In the genomic region with DNA sequence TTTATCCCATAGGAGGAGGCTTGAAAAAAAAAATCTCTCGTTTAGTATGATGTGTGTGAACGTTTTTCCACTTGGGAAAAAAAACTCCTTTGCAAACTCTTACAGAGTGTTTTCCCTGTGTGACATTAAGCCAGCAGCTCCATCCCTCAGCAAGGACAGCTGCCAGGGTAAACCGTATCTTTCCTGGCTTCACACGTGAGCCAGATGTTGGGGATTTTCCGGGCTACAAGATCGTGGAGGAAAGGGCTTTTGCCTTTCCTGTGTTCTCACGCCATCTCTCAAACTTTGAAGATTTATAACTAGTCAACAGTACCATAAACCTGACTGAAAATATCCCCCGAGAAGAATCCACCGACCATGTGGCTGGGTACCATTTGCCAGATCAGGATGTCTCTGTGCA, we compare ENCODE assay signal across 19 mouse cellular contexts.
"Had no signal": no experiment of that assay in that cellular context is flagged by ENCODE, and none has a peak within 500 bp of the region (broad histone marks: within the 10 kb centered on the region; RNA-seq: fewer than 3 reads in every experiment).

No protein-coding gene starts in this region.

- DNase-seq: kidney, postnatal 36 days; layer of hippocampus, adult 9-11 months; lung, adult 2 months; lung, postnatal 10 days; retina, postnatal 1 day; right cerebral cortex, postnatal 4 days; spleen, adult 18-20 months; thymus, adult 2 months; thymus, postnatal 25 days had no signal

- H3K9ac ChIP-seq: limb, embryonic 13.5 days; liver, embryonic 15.5 days; midbrain, embryonic 12.5 days; neural tube, embryonic 13.5 days; stomach, embryonic 15.5 days had no signal

- H3K9me3 ChIP-seq: limb, embryonic 13.5 days; liver, embryonic 15.5 days; megakaryocyte, embryonic 14.5 days; midbrain, embryonic 12.5 days; neural tube, embryonic 13.5 days; stomach, embryonic 15.5 days had no signal

- H3K36me3 ChIP-seq: limb, embryonic 13.5 days; liver, embryonic 15.5 days; midbrain, embryonic 12.5 days; neural tube, embryonic 13.5 days; stomach, embryonic 15.5 days had no signal

- H3K27ac ChIP-seq: kidney, postnatal 0 days; limb, embryonic 13.5 days; liver, embryonic 15.5 days; macrophage; midbrain, embryonic 12.5 days; neural tube, embryonic 13.5 days; stomach, embryonic 15.5 days had no signal

- H3K4me3 ChIP-seq: limb, embryonic 13.5 days; liver, embryonic 15.5 days; megakaryocyte, embryonic 14.5 days; midbrain, embryonic 12.5 days; neural tube, embryonic 13.5 days; stomach, embryonic 15.5 days had no signal

- H3K4me2 ChIP-seq: limb, embryonic 13.5 days; liver, embryonic 11.5 days; liver, embryonic 15.5 days; midbrain, embryonic 12.5 days; neural tube, embryonic 13.5 days; stomach, embryonic 15.5 days had no signal

- H3K27me3 ChIP-seq: limb, embryonic 13.5 days; liver, embryonic 15.5 days; megakaryocyte, embryonic 14.5 days; midbrain, embryonic 12.5 days; neural tube, embryonic 13.5 days; stomach, embryonic 15.5 days had no signal

- ATAC-seq: midbrain, embryonic 16.5 days had no signal

- H3K4me1 ChIP-seq: liver, embryonic 15.5 days; megakaryocyte, embryonic 14.5 days; midbrain, embryonic 12.5 days; neural tube, embryonic 13.5 days; stomach, embryonic 15.5 days had no signal
